23 mouse cellular contexts compared by ENCODE assay signal in genomic region chr11:96895886-96896285, GRCm38 (mm10). TPM values are rescaled to one million over a fixed set of nuclear protein-coding genes. Genes with fewer than 3 reads are reported as not detected.
A peak's percentile ranks its signal among the peaks of the same experiment; 100 is the strongest.
DNase-seq lines count a peak whose midpoint lies in the region; ATAC-seq and TF ChIP-seq lines count a peak whose summit lies in the region.
"Had no signal": no experiment of that assay in that cellular context is flagged by ENCODE, and none has a peak within 500 bp of the region (broad histone marks: within the 10 kb centered on the region; RNA-seq: fewer than 3 reads in every experiment).

No protein-coding gene starts in this region.

- TF ChIP-seq CTCF in heart, postnatal 0 days (IDR thresholded peaks at IDR 0.05; ENCODE audit: low read depth): no peak
- TF ChIP-seq CTCF in bone marrow macrophage, adult 2 months (IDR thresholded peaks at IDR 0.05; ENCODE audit: low read depth, low read length): no peak
- TF ChIP-seq CTCF in cerebellum, adult 2 months (IDR thresholded peaks at IDR 0.05; ENCODE audit: borderline replicate concordance, insufficient read depth, low read depth, low read length): no peak

- intact Hi-C loops in heart, postnatal 14 days (cut with DNase I): no loop called here

- WGBS in heart, postnatal 0 days: 69% methylated on average over 4 of the region's 4 CpGs
- WGBS in midbrain, embryonic 10.5 days: 93% methylated on average over 4 of the region's 4 CpGs
- 91% methylated on average over 4 of the region's 4 CpGs for WGBS in midbrain, embryonic 15.5 days
- 89% methylated on average over 4 of the region's 4 CpGs for WGBS in cerebellum, adult 2 months

- no peak overlapping the region for H3K4me3 ChIP-seq in heart, postnatal 0 days (ENCODE audit: low read depth, low read length)
- H3K4me3 ChIP-seq in midbrain, embryonic 10.5 days: no peak overlapping the region
- no peak overlapping the region for H3K4me3 ChIP-seq in midbrain, embryonic 15.5 days
- H3K4me3 ChIP-seq in bone marrow macrophage, adult 2 months (ENCODE audit: insufficient read depth, low read length): peak overlapping the region; percentile 7; the same call in 1 of the 2 replicates
- no peak overlapping the region for H3K4me3 ChIP-seq in myocyte
- no peak overlapping the region for H3K4me3 ChIP-seq in cerebellum, adult 2 months (replicated peaks; ENCODE audit: insufficient read depth, low read depth, low read length)
- H3K4me3 ChIP-seq: heart, embryonic 15.5 days; liver, embryonic 12.5 days; neural tube, embryonic 13.5 days had no signal

- H3K4me1 ChIP-seq in heart, postnatal 0 days (ENCODE audit: control insufficient read depth, insufficient read depth): no peaks in the 10 kb centered on the region; the same call in 1 of the 2 replicates
- H3K4me1 ChIP-seq in midbrain, embryonic 10.5 days: peaks cover 75% of the 10 kb centered on the region
- peaks cover 35% of the 10 kb centered on the region for H3K4me1 ChIP-seq in midbrain, embryonic 15.5 days
- H3K4me1 ChIP-seq in bone marrow macrophage, adult 2 months (ENCODE audit: control insufficient read depth, insufficient read depth, low read length): peaks cover 15% of the 10 kb centered on the region
- no peaks in the 10 kb centered on the region for H3K4me1 ChIP-seq in cerebellum, adult 2 months (ENCODE audit: control insufficient read depth, insufficient read depth, low read length)
- H3K4me1 ChIP-seq: heart, embryonic 15.5 days had no signal

- no peak for TF ChIP-seq EP300 in heart, postnatal 0 days (IDR thresholded peaks at IDR 0.05; ENCODE audit: low read depth)

- H3K27ac ChIP-seq in heart, postnatal 0 days (ENCODE audit: low read depth): peak overlapping the region; percentile 51
- H3K27ac ChIP-seq in midbrain, embryonic 10.5 days (replicated peaks): peak overlapping the region; percentile 93
- H3K27ac ChIP-seq in midbrain, embryonic 15.5 days: no peak overlapping the region
- peak overlapping the region; percentile 77 for H3K27ac ChIP-seq in bone marrow macrophage, adult 2 months (ENCODE audit: insufficient read depth, low read depth, low read length)
- H3K27ac ChIP-seq in cerebellum, adult 2 months (ENCODE audit: insufficient read depth, low read length): no peak overlapping the region
- H3K27ac ChIP-seq: heart, embryonic 15.5 days; hindbrain, embryonic 14.5 days; liver, embryonic 12.5 days had no signal

- no peaks in the 10 kb centered on the region for H3K27me3 ChIP-seq in heart, postnatal 0 days (ENCODE audit: control insufficient read depth, insufficient read depth, low read length)
- H3K27me3 ChIP-seq in midbrain, embryonic 10.5 days (ENCODE audit: low read depth, poor library complexity, severe bottlenecking): no peaks in the 10 kb centered on the region
- no peaks in the 10 kb centered on the region for H3K27me3 ChIP-seq in midbrain, embryonic 15.5 days (replicated peaks)
- H3K27me3 ChIP-seq in myocyte (ENCODE audit: control insufficient read depth, insufficient read depth, insufficient read length): no peaks in the 10 kb centered on the region
- no peaks in the 10 kb centered on the region for H3K27me3 ChIP-seq in cerebellum, adult 2 months (ENCODE audit: control insufficient read depth, insufficient read depth, low read length)
- H3K27me3 ChIP-seq: heart, embryonic 15.5 days; neural tube, embryonic 13.5 days had no signal

- H3K79me2 ChIP-seq in myocyte (ENCODE audit: control insufficient read depth, insufficient read depth): no peaks in the 10 kb centered on the region

- no peak for DNase-seq in heart, postnatal 0 days (ENCODE audit: low spot score)
- DNase-seq in heart, postnatal 14 days: no peak
- DNase-seq in midbrain, embryonic 10.5 days (ENCODE audit: low spot score): no peak
- DNase-seq in cerebellum, adult 2 months: no peak
- DNase-seq: adrenal gland, postnatal 14 days; cerebellum, adult 11-12 months; cerebellum, postnatal 25 days; kidney, postnatal 36 days; layer of hippocampus, adult 9-11 months; lung, adult 2 months; right cerebral cortex, adult 18-20 months had no signal

- no peaks in the 10 kb centered on the region for H3K36me3 ChIP-seq in heart, postnatal 0 days (replicated peaks; ENCODE audit: control insufficient read depth, insufficient read depth, low read length)
- no peaks in the 10 kb centered on the region for H3K36me3 ChIP-seq in midbrain, embryonic 10.5 days
- no peaks in the 10 kb centered on the region for H3K36me3 ChIP-seq in midbrain, embryonic 15.5 days (replicated peaks)
- no peaks in the 10 kb centered on the region for H3K36me3 ChIP-seq in myocyte (ENCODE audit: control insufficient read depth, insufficient read depth)
- H3K36me3 ChIP-seq: heart, embryonic 15.5 days; liver, embryonic 12.5 days; neural tube, embryonic 13.5 days had no signal

- no peak for TF ChIP-seq POLR2A in bone marrow macrophage, adult 2 months (IDR thresholded peaks at IDR 0.05; ENCODE audit: borderline replicate concordance, low read depth, low read length)
- no peak for TF ChIP-seq POLR2A in myocyte (IDR thresholded peaks at IDR 0.05; ENCODE audit: insufficient read length, low read depth)
- no peak for TF ChIP-seq POLR2A in cerebellum, adult 2 months (IDR thresholded peaks at IDR 0.05; ENCODE audit: borderline replicate concordance, insufficient read depth, low read length)

- H3K4me2 ChIP-seq in heart, postnatal 0 days (ENCODE audit: low read depth, low read length): no peak overlapping the region
- H3K4me2 ChIP-seq in midbrain, embryonic 15.5 days: no peak overlapping the region
- H3K4me2 ChIP-seq in myocyte (ENCODE audit: low read depth): peak overlapping the region; percentile 13
- H3K4me2 ChIP-seq: heart, embryonic 15.5 days; hindbrain, embryonic 14.5 days; liver, embryonic 12.5 days; neural tube, embryonic 13.5 days had no signal

- no peaks in the 10 kb centered on the region for H3K9me3 ChIP-seq in heart, postnatal 0 days (replicated peaks; ENCODE audit: control insufficient read depth, low read length)
- peaks cover 3% of the 10 kb centered on the region; the same call in 1 of the 2 replicates for H3K9me3 ChIP-seq in midbrain, embryonic 10.5 days (replicated peaks)
- no peaks in the 10 kb centered on the region for H3K9me3 ChIP-seq in midbrain, embryonic 15.5 days
- H3K9me3 ChIP-seq: heart, embryonic 15.5 days; liver, embryonic 12.5 days; neural tube, embryonic 13.5 days had no signal

- H3K9ac ChIP-seq in heart, postnatal 0 days (replicated peaks; ENCODE audit: low read depth, low read length): no peak overlapping the region
- H3K9ac ChIP-seq in midbrain, embryonic 15.5 days: no peak overlapping the region
- H3K9ac ChIP-seq: heart, embryonic 15.5 days; hindbrain, embryonic 14.5 days; liver, embryonic 12.5 days; neural tube, embryonic 13.5 days had no signal

- no peak for ATAC-seq in heart, postnatal 0 days (ENCODE audit: insufficient read depth, low read depth)
- no peak for ATAC-seq in midbrain, embryonic 15.5 days (replicated peaks)
- ATAC-seq: CD4-positive, CD25-positive, alpha-beta regulatory T cell, adult 4 months; intestine, embryonic 16.5 days; liver, embryonic 12.5 days had no signal

- no peak overlapping the region for H3ac ChIP-seq in myocyte (ENCODE audit: control insufficient read depth, insufficient read length)

TF ChIP-seq in myocyte, 11 proteins besides CTCF, POLR2A, EP300 and RAD21 (continues in another document):
- TF ChIP-seq USF1 (IDR thresholded peaks at IDR 0.05; ENCODE audit: low read depth): no peak

RNA-seq across cellular contexts. Expression of gene Cdk5rap3, which starts 20.4 kb away (rescaled TPM):
- 23.6 and 25.2 TPM in 2 replicates for total RNA-seq in heart, postnatal 0 days (2014; rRNA removed; ENCODE audit: low replicate concordance)
- 45.1 and 46.7 TPM in 2 replicates for polyA plus RNA-seq in heart, postnatal 0 days (2015; fragmentation: Nextera tagmentation; extraction: Ambion mirVana)
- 10 to 100 TPM; 22.3 to 23.3 TPM for total RNA-seq in heart, postnatal 14 days (2021)
- 116 and 120 TPM in 2 replicates for polyA plus RNA-seq in midbrain, embryonic 10.5 days (2016; fragmentation: Nextera tagmentation; extraction: Ambion mirVana)
- polyA plus RNA-seq in midbrain, embryonic 15.5 days (2015; fragmentation: Nextera tagmentation; extraction: Ambion mirVana): 88.2 and 91.7 TPM in 2 replicates
- polyA plus RNA-seq in bone marrow macrophage, adult 2 months (2012; ENCODE audit: insufficient read depth, insufficient read length, missing spikeins): 26.3 and 30.0 TPM in 2 replicates
- polyA plus RNA-seq in myocyte (2012; fragmentation: generic; extraction: Trizol): 65.8 TPM
- 40.7 and 41.2 TPM in 2 replicates for polyA plus RNA-seq in cerebellum, adult 2 months (2012; rRNA removed)

RNA-seq across cellular contexts. Expression of gene Prr15l, which starts 32.0 kb away (rescaled TPM):
- total RNA-seq in heart, postnatal 0 days (2014; rRNA removed; ENCODE audit: low replicate concordance): 0.39 TPM in 1 of 2 replicates, not detected in the other
- 1.2 and 1.3 TPM in 2 replicates for polyA plus RNA-seq in heart, postnatal 0 days (2015; fragmentation: Nextera tagmentation; extraction: Ambion mirVana)
- 1 to 10 TPM in 1 of 2 experiments, under 1 TPM in 1; 0.88 to 1.8 TPM for total RNA-seq in heart, postnatal 14 days (2021)
- 0.04 and 0.05 TPM in 2 replicates for polyA plus RNA-seq in midbrain, embryonic 10.5 days (2016; fragmentation: Nextera tagmentation; extraction: Ambion mirVana)
- polyA plus RNA-seq in midbrain, embryonic 15.5 days (2015; fragmentation: Nextera tagmentation; extraction: Ambion mirVana): 0.17 and 0.30 TPM in 2 replicates
- not detected in 2 replicates for polyA plus RNA-seq in bone marrow macrophage, adult 2 months (2012; ENCODE audit: insufficient read depth, insufficient read length, missing spikeins)
- 0.07 TPM for polyA plus RNA-seq in myocyte (2012; fragmentation: generic; extraction: Trizol)
- not detected in 2 replicates for polyA plus RNA-seq in cerebellum, adult 2 months (2012; rRNA removed)
- total RNA-seq: gastrocnemius, adult 18-20 months; left cerebral cortex, adult 8-10 months; megakaryocyte progenitor cell, adult 5-6 weeks had no signal
- polyA plus RNA-seq: neural tube, embryonic 13.5 days had no signal

RNA-seq across cellular contexts. Expression of gene Copz2, which starts 46.2 kb away (rescaled TPM):
- total RNA-seq in heart, postnatal 0 days (2014; rRNA removed; ENCODE audit: low replicate concordance): 45.8 and 54.7 TPM in 2 replicates
- 119 and 123 TPM in 2 replicates for polyA plus RNA-seq in heart, postnatal 0 days (2015; fragmentation: Nextera tagmentation; extraction: Ambion mirVana)
- total RNA-seq in heart, postnatal 14 days (2021): 10 to 100 TPM; 34.6 to 35.8 TPM
- 44.9 and 46.1 TPM in 2 replicates for polyA plus RNA-seq in midbrain, embryonic 10.5 days (2016; fragmentation: Nextera tagmentation; extraction: Ambion mirVana)
- polyA plus RNA-seq in midbrain, embryonic 15.5 days (2015; fragmentation: Nextera tagmentation; extraction: Ambion mirVana): 19.9 and 20.5 TPM in 2 replicates
- 20.2 and 24.7 TPM in 2 replicates for polyA plus RNA-seq in bone marrow macrophage, adult 2 months (2012; ENCODE audit: insufficient read depth, insufficient read length, missing spikeins)
- 120 TPM for polyA plus RNA-seq in myocyte (2012; fragmentation: generic; extraction: Trizol)
- polyA plus RNA-seq in cerebellum, adult 2 months (2012; rRNA removed): 9.5 and 10.9 TPM in 2 replicates
- polyA plus RNA-seq: CD4-positive, CD25-positive, alpha-beta regulatory T cell, adult 4 months had no signal

RNA-seq across cellular contexts. Expression of gene Pnpo, which starts 47.9 kb away (rescaled TPM):
- total RNA-seq in heart, postnatal 0 days (2014; rRNA removed; ENCODE audit: low replicate concordance): 20.9 and 27.3 TPM in 2 replicates
- 25.0 and 28.1 TPM in 2 replicates for polyA plus RNA-seq in heart, postnatal 0 days (2015; fragmentation: Nextera tagmentation; extraction: Ambion mirVana)
- 10 to 100 TPM; 14.1 to 15.0 TPM for total RNA-seq in heart, postnatal 14 days (2021)
- 28.2 and 32.1 TPM in 2 replicates for polyA plus RNA-seq in midbrain, embryonic 10.5 days (2016; fragmentation: Nextera tagmentation; extraction: Ambion mirVana)
- polyA plus RNA-seq in midbrain, embryonic 15.5 days (2015; fragmentation: Nextera tagmentation; extraction: Ambion mirVana): 28.7 and 29.7 TPM in 2 replicates
- 17.5 and 18.1 TPM in 2 replicates for polyA plus RNA-seq in bone marrow macrophage, adult 2 months (2012; ENCODE audit: insufficient read depth, insufficient read length, missing spikeins)
- polyA plus RNA-seq in myocyte (2012; fragmentation: generic; extraction: Trizol): 7.5 TPM
- polyA plus RNA-seq in cerebellum, adult 2 months (2012; rRNA removed): 55.4 and 59.5 TPM in 2 replicates

Comparison
In these comparisons a context has a peak if more than half of its experiments do, and no peak if none do; other contexts are left out.
1. H3K27ac ChIP-seq: peak in heart, postnatal 0 days (single experiment), midbrain, embryonic 10.5 days (single experiment) and bone marrow macrophage, adult 2 months (single experiment); none in midbrain, embryonic 15.5 days (single experiment) and cerebellum, adult 2 months (single experiment).